Mouse (Mus musculus) naive thymus-derived CD4-positive, alpha-beta T cell, adult 2 months (primary cell): ENCODE measurements around the gene Specc1l.

ENCODE experiments used
- DNase-seq: peaks from one replicate; pipeline ENCODE4 v3.0.0-alpha.2; 2011; ENCODE audit warnings: low read depth

Specc1l gene

DNA sequence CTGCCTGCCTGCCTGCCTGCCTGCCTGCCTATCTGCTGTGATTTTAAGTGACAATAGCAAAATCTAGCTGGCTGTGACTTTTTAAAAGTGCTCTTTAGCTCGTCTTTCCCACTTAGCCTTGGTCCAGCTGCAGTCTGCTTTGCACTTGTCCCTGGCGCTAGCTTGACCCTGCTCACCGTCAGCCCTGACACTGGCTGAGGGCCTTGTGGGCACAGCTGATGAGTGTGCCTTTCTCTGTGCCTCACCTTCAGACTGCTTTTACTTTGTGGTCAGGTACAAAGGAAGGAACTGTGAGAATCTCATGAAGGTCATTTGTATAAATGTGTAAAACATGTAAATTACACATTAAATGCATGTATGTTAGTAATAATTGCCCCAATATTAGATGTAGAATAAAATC lies 12.3 kb downstream of the Specc1l start:
- DNase-seq = no peak

DNA sequence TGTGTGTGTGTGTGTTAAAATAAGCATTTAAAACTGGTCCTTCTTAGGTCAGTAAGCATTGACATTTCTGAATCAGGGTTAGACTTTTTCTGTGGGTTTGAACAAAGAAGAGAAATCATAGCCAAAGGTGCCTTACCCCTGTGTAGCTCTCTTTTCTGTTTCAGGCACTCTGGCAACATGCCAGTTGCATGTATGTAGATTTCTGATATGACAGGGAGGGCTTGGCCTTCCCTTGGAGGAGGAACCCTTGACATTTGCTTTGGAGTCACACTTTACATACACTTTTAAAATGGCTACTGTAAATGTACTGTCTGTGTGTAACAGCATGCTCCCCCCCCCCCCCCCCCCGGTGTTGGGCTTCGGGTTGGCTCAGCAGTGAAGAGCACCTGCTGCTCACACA lies 12.8 kb downstream of the Specc1l start:
- peak; percentile 30 for DNase-seq

DNA sequence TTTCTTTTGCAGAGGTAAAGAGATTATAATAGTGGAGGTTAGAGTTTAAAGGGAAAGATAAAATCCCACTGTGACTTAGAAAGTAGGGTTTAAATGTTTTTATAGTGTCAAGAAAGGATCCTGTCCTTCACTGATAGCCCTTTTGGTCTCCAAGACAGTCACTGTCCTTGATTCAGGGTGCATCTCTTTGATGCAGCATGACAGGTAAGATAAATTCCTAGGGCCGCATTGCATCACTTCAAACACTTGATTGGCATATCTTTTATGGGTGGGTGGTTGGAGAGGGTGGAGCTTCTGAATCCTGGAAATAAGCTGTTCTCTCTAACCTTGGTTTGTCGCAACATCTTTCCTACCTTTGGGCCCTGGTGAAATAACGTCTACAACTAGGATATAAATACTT lies 15.5 kb downstream of the Specc1l start:
- DNase-seq = no peak

DNA sequence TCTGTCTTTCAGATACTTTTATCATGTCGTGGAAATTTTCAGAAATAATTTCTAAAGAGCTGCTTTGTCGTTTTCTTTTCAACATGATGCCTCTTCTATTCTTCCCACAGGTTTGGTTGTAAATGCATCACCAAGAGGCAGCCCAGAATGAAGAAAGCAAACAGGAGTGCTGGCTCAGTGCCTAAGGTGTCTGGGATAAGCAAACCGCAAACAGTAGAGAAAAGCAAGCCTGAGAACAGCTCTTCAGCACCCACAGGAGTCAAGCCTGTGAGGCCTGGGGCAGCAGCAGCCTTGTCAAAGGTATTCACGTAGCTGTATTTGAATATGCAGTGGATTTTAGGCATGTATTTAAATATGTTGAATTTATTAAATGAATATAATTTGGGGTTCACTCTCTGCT lies 18.7 kb downstream of the Specc1l start:
- DNase-seq = no peak

DNA sequence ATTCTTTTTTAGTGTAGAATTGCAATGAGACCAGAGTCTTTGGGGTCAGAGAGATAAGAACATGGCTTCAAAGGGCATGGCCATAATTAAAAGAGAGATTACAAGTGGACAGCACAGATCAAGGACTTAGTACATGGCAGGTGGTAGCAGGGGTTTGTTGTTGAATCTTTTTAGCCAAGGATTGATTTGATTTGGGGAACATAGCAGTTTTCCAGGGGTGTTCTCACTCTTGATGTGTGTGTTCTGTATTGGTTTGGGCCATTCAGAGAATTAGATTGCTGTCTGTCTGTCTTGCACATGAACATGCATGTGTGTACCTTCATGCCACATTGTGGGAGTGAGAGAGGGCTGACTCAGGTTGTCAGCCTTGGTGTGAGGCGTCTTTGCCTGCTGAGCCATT lies 20.0 kb downstream of the Specc1l start:
- no peak for DNase-seq

DNA sequence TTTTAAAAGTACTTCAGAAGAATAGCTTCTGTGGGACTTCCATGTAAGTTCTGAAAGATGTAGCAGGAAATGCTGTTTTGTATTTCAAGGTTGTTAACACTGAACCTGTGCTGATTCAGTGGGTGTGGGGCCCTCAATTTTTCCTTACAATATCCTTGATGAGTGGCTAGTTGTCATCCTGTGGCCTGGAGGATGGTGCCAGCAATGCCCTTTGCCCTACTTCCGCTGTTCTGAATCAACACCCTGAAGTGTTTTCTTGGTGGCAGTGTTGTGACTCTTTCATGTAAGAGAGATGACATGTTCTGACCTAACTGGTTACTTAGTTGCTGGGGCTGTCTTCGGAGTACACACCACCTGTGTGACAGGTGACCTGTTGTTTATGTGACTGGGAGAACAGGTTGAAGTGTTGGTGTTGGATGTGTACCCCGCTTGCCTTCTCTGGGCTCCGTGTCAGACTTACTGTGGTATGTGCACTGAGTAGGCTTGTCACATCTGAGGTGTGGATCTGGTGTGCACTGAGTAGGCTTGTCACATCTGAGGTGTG lies 20.8 kb downstream of the Specc1l start:
- DNase-seq = no peak

DNA sequence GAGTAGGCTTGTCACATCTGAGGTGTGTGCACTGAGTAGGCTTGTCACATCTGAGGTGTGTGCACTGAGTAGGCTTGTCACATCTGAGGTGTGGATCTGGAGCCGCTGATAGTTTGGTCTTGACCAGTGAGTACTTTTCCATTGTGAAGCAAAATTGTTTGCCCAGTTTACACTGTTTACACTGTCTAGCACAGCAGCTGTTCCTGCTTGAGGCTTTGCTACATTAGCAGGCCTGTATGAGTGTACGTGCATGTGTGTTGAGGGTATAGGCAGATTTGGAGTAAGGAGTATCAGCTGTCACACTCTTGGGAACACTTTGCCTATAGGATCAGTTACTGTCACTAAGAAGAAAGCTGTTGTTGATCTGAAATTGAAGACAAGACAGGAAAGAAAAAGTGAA lies 21.6 kb downstream of the Specc1l start:
- no peak for DNase-seq

- DNase-seq = no peak
Measured at GRCm38 (mm10) chr10:75235726-75236125, 23.9 kb downstream of the Specc1l start.

DNA sequence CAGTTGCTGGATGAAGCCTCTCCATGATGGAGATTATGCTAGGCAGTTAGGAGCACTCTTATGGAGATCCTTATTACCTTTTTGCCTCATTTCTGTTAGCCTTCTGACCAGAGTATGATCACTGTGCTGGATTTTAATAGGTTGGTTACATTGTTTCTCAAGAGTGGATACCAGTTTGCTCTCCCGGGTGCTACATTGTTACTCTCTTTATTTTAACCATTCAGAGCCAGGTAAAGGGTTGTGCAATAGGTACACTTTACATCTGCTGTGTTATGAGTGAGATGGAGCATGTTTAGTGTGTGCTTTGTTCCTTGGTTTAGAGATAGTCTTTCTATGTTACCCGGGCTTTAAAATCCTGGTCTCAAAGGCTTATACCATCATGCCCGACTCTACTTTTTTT lies 24.3 kb downstream of the Specc1l start:
- DNase-seq = no peak

GRCm38 (mm10) chr10:75237166-75237565 lies 25.3 kb downstream of the Specc1l start:
- DNase-seq = no peak

DNA sequence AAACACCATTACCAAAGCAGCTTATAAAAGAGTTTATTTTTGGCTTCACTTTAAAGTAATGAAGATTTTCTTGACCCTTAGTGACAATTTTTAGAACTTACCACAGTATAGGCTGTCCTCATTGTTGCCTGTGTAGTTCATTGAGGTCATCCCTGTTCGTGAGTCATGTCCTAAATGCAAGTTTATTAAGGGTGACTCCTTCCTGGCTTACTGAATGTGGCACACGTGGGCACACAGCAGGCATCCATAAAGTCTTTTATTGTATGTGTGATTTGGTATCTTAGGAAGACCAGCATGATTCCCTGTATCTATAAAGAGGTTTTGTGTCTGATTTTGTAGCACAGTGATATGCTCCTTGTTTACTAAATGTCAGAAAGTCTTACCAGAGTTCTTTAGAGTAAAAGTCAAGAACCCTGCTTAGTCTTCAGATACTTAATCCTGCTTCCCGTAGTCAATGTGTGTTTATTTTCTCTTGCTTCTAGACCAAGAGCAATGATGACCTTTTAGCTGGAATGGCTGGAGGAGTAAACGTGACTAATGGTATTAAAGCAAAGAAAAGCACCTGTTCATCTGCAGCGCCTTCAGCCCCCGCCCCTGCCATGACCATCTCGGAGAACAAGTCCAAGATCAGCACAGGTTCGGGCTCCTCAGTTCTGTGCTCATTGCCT lies 28.8 kb downstream of the Specc1l start:
- no peak for DNase-seq

DNA sequence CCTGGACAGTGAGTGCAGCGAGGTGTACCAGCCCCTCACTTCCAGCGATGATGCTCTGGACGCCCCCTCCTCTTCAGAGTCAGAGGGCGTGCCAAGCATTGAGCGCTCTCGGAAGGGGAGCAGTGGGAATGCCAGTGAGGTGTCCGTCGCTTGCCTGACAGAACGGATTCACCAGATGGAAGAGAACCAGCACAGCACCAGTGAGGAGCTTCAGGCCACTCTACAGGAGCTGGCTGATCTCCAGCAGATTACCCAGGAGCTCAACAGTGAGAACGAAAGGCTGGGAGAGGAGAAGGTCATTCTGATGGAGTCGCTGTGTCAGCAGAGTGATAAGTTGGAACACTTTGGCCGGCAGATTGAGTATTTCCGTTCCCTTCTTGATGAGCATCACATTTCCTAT lies 33.9 kb downstream of the Specc1l start:
- no peak for DNase-seq

GRCm38 (mm10) chr10:75246331-75246730 lies 34.5 kb downstream of the Specc1l start:
- DNase-seq = no peak

GRCm38 (mm10) chr10:75251011-75251410 lies 39.1 kb downstream of the Specc1l start:
- no peak for DNase-seq

GRCm38 (mm10) chr10:75252301-75253022 lies 40.6 kb downstream of the Specc1l start:
- no peak for DNase-seq

- DNase-seq = peak; percentile 63
Measured at GRCm38 (mm10) chr10:75255091-75255490, 43.2 kb downstream of the Specc1l start.

GRCm38 (mm10) chr10:75257401-75257800 lies 45.5 kb downstream of the Specc1l start:
- no peak for DNase-seq

DNA sequence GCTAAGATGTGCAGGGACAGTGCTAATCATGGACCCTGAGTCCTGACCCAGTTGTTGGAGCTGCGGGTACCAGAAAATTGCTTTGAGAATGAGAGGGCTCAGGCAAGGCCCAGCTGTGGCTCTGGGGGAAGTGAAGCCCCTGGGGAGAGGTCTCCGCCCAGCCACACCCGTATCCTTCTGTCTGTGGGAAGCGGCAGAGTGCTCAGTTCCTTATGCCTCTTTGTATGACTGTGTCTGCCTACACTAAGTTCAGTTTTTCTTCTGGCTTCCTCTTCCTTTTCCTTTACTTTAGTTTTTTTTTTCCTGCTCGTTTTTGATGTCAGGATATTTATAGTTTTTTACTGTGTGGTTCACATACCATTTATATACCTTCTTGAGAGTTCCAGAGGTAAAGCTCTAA lies 46.4 kb downstream of the Specc1l start:
- DNase-seq = no peak

DNA sequence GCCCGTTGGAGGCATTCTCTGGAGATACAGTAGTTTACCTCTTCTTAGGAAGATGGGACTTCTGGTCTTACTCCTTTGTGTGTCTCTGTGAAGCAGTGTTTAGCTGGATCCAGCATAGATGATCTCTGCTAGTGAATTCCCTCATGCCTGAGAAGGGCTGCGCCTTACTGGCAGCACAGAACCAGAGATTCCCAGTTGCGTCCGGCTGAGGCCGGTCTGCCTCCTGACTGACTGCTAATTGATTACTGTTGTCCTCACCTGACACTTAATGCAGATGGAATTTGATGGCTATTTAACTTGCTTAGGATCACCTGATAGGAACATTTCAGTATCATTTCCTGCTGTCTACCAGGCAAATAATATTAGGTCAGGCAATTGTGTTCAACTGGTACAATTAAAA lies 49.4 kb downstream of the Specc1l start:
- DNase-seq = no peak

DNA sequence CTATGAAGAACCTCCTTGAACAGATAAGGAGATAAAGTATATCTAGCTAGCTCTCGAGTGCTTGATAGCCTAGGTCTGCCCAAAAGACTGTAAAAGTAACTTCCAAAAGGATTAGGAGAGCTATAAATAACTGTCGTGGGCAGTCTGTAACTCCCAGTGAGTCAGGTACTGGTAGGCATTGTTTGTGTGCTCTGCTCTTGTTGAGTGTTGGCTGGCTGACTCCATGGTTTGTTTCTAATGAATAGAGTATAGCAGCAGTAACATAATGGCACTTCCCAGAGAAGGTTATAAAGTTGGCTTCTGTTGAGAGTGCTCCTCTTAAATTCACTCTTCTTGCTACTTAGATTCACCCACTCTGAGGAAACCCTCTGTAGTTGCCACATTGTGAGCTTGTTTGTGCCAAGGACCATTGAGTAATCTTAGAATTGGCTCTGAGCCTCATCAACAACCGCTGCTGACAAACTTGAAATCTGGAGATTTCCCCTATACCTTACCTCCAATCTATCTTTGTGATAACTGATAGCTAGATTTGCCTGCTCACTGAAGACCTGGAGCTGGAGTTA lies 53.2 kb downstream of the Specc1l start:
- DNase-seq = no peak

- no peak for DNase-seq
Measured at GRCm38 (mm10) chr10:75273020-75273419, 61.1 kb downstream of the Specc1l start.

- no peak for DNase-seq
Measured at GRCm38 (mm10) chr10:75276427-75277013, 64.6 kb downstream of the Specc1l start.

GRCm38 (mm10) chr10:75277501-75277900 lies 65.6 kb downstream of the Specc1l start:
- DNase-seq = peak; percentile 55
